Mouse (Mus musculus) embryonic fibroblast, embryonic 13.5 days (primary cell): ENCODE measurements at regions not wholly inside any gene's neighbourhood (a gene's known extent, or its start where the extent isn't known, plus 50 kb on each side); places are given as distances from the start of the nearest gene placed in this dataset.

ENCODE experiments used
- CTCF ChIP-seq: IDR thresholded peaks from 2 replicates; pipeline ENCODE4 v1.5.1; 2011; ENCODE audit warnings: mild to moderate bottlenecking, control low read depth, low read length, moderate library complexity, borderline replicate concordance; ENCODE audit not compliant: insufficient read depth
- POLR2A ChIP-seq: IDR thresholded peaks from 2 replicates; pipeline ENCODE4 v1.6.1; 2011; ENCODE audit warnings: low read depth, mild to moderate bottlenecking, control low read depth, low read length, moderate library complexity

- no peak for TF ChIP-seq POLR2A
- TF ChIP-seq CTCF: no peak
Observed at GRCm38 (mm10) chr16:29829457-29829856, 234.7 kb upstream of the Hes1 start.
